Mouse (Mus musculus) kidney, embryonic 16.5 days (tissue): ENCODE data around the gene Actn4. TPM values are rescaled to one million over a fixed set of nuclear protein-coding genes. Genes with fewer than 3 reads are reported as not detected.

Source experiments
- ATAC-seq: fragments of 200-750 bp; cut with Nextera tagmentation; 2 replicates; pipeline ENCODE4 v1.8.0; 2017; ENCODE audit warnings: moderate TSS enrichment; ENCODE audit not compliant: low FRiP score, low TSS enrichment
- H3K27ac ChIP-seq: fragments of 300-500 bp; sonication (generic); 2 replicates; pipeline ENCODE4 v1.5.1; 2014; ENCODE audit warnings: low read length
- H3K27me3 ChIP-seq: fragments of 300-500 bp; sonication (generic); 2 replicates; pipeline ENCODE4 v1.6.1; 2014; ENCODE audit warnings: low read length, control low read depth, mixed read lengths; ENCODE audit not compliant: insufficient read depth
- H3K36me3 ChIP-seq: fragments of 300-500 bp; sonication (generic); 2 replicates; pipeline ENCODE4 v1.6.1; 2014; ENCODE audit warnings: low read length, control low read depth, mixed read lengths; ENCODE audit not compliant: insufficient read depth
- H3K4me1 ChIP-seq: fragments of 300-500 bp; sonication (generic); 2 replicates; pipeline ENCODE4 v1.6.1; 2014; ENCODE audit warnings: low read length, control low read depth, mixed read lengths; ENCODE audit not compliant: insufficient read depth
- H3K4me2 ChIP-seq: fragments of 300-500 bp; sonication (generic); replicated peaks from 2 replicates; pipeline ENCODE4 v1.6.1; 2014; ENCODE audit warnings: low read depth, low read length
- H3K4me3 ChIP-seq: fragments of 300-500 bp; sonication (generic); 2 replicates; pipeline ENCODE4 v1.5.1; 2014; ENCODE audit warnings: mild to moderate bottlenecking, low read length
- H3K9ac ChIP-seq: fragments of 300-500 bp; sonication (generic); replicated peaks from 2 replicates; pipeline ENCODE4 v1.6.1; 2014; ENCODE audit warnings: low read length
- H3K9me3 ChIP-seq: fragments of 300-500 bp; sonication (generic); 2 replicates; pipeline ENCODE4 v1.6.1; 2016; ENCODE audit warnings: low read length, control low read depth
- WGBS: fragments of 180-500 bp; shearing (Covaris S2); extraction: QIAGEN DNeasy Blood & Tissue Kit; methylation state at CpG from one replicate; pipeline ENCODE4 v1.1.7; 2014; 5-methylcytosine and 5-hydroxymethylcytosine counted together
- polyA plus RNA-seq: library from polyadenylated mRNA; unstranded; fragments of >200 nt; fragmentation: Nextera tagmentation; extraction: Ambion mirVana; gene quantifications from 2 replicates; pipeline ENCODE4 v1.2.1, GENCODE M21; 2015

Actn4 gene
- polyA plus RNA-seq, 1 experiment from 2014 or later = 374 TPM

GRCm38 (mm10) chr7:28943451-28944180, 18.5 kb downstream of the Actn4 start:
- H3K9ac ChIP-seq = 0 out of 2 replicates have a peak overlapping the region, but pooled peaks have one; percentile 36
- H3K4me3 ChIP-seq = no peak overlapping the region
- no peak for ATAC-seq
- H3K4me1 ChIP-seq = peaks cover 94% of the 10 kb centered on the region
- H3K36me3 ChIP-seq = 0 out of 2 replicates have a peak, but pooled peaks cover 6% of the 10 kb centered on the region
- peak overlapping the region; percentile 86 for H3K27ac ChIP-seq
- no peak overlapping the region for H3K4me2 ChIP-seq
- no peaks in the 10 kb centered on the region for H3K9me3 ChIP-seq
- H3K27me3 ChIP-seq = no peaks in the 10 kb centered on the region
- 50% methylated on average over 5 of the region's 5 CpGs for WGBS

GRCm38 (mm10) chr7:28941542-28941941, 20.6 kb downstream of the Actn4 start:
- peak overlapping the region; percentile 89 for H3K27ac ChIP-seq
- H3K9ac ChIP-seq = peak overlapping the region; percentile 39
- H3K4me2 ChIP-seq = no peak overlapping the region
- H3K4me3 ChIP-seq = no peak overlapping the region
- peaks cover 93% of the 10 kb centered on the region for H3K4me1 ChIP-seq
- no peaks in the 10 kb centered on the region for H3K9me3 ChIP-seq
- no peaks in the 10 kb centered on the region for H3K27me3 ChIP-seq
- ATAC-seq = no peak
- WGBS = 51% methylated on average over 4 of the region's 4 CpGs
- H3K36me3 ChIP-seq = 0 out of 2 replicates have a peak, but pooled peaks cover 6% of the 10 kb centered on the region

- Histone ChIP-seq H3K9ac (peak overlapping the region; percentile 39), H3K9me3 (no peaks in the 10 kb centered on the region), H3K4me1 (peaks cover 93% of the 10 kb centered on the region), H3K36me3 (0 out of 2 replicates have a peak, but pooled peaks cover 6% of the 10 kb centered on the region), H3K4me3 (no peak overlapping the region), H3K27ac (peak overlapping the region; percentile 89), H3K27me3 (no peaks in the 10 kb centered on the region), H3K4me2 (no peak overlapping the region)
- 56% methylated on average over 4 of the region's 4 CpGs for WGBS
- no peak for ATAC-seq
Measured at GRCm38 (mm10) chr7:28941129-28941528, 21.0 kb downstream of the Actn4 start.

GRCm38 (mm10) chr7:28939418-28940183, 22.5 kb downstream of the Actn4 start:
- 0 out of 2 replicates have a peak, but pooled peaks have one; percentile 46 for ATAC-seq
- H3K27me3 ChIP-seq = no peaks in the 10 kb centered on the region
- H3K4me3 ChIP-seq = no peak overlapping the region
- H3K4me2 ChIP-seq = no peak overlapping the region
- 0 out of 2 replicates have a peak, but pooled peaks cover 9% of the 10 kb centered on the region for H3K36me3 ChIP-seq
- no peaks in the 10 kb centered on the region for H3K9me3 ChIP-seq
- H3K4me1 ChIP-seq = peaks cover 85% of the 10 kb centered on the region
- 51% methylated on average over 7 of the region's 7 CpGs for WGBS
- 0 out of 2 replicates have a peak overlapping the region, but pooled peaks have one; percentile 3 for H3K9ac ChIP-seq
- H3K27ac ChIP-seq = peak overlapping the region; percentile 89

GRCm38 (mm10) chr7:28938654-28939053, 23.5 kb downstream of the Actn4 start:
- Histone ChIP-seq H3K4me2 (no peak overlapping the region), H3K9me3 (no peaks in the 10 kb centered on the region), H3K4me3 (no peak overlapping the region), H3K27ac (peak overlapping the region; percentile 89), H3K27me3 (no peaks in the 10 kb centered on the region), H3K4me1 (peaks cover 77% of the 10 kb centered on the region), H3K9ac (no peak overlapping the region), H3K36me3 (0 out of 2 replicates have a peak, but pooled peaks cover 13% of the 10 kb centered on the region)
- no peak for ATAC-seq
- 70% methylated on average over 4 of the region's 4 CpGs for WGBS

GRCm38 (mm10) chr7:28936787-28937186, 25.4 kb downstream of the Actn4 start:
- H3K4me2 ChIP-seq = no peak overlapping the region
- peak overlapping the region; percentile 79 for H3K27ac ChIP-seq
- H3K4me1 ChIP-seq = peaks cover 74% of the 10 kb centered on the region
- H3K9me3 ChIP-seq = no peaks in the 10 kb centered on the region
- no peak for ATAC-seq
- H3K9ac ChIP-seq = peak overlapping the region; percentile 31; the same call in 1 of the 2 replicates
- H3K27me3 ChIP-seq = no peaks in the 10 kb centered on the region
- H3K36me3 ChIP-seq = 0 out of 2 replicates have a peak, but pooled peaks cover 15% of the 10 kb centered on the region
- 43% methylated on average over 4 of the region's 4 CpGs for WGBS
- no peak overlapping the region for H3K4me3 ChIP-seq

- Histone ChIP-seq H3K27me3 (no peaks in the 10 kb centered on the region), H3K4me2 (no peak overlapping the region), H3K9me3 (no peaks in the 10 kb centered on the region), H3K36me3 (0 out of 2 replicates have a peak, but pooled peaks cover 8% of the 10 kb centered on the region), H3K27ac (no peak overlapping the region), H3K4me3 (no peak overlapping the region), H3K4me1 (peaks cover 74% of the 10 kb centered on the region), H3K9ac (no peak overlapping the region)
- 86% methylated on average over 2 of the region's 2 CpGs for WGBS
- ATAC-seq = no peak
Measured at GRCm38 (mm10) chr7:28933825-28934224, 28.3 kb downstream of the Actn4 start.

GRCm38 (mm10) chr7:28932421-28933041, 29.6 kb downstream of the Actn4 start:
- Histone ChIP-seq H3K27me3 (no peaks in the 10 kb centered on the region), H3K4me3 (no peak overlapping the region), H3K4me1 (peaks cover 67% of the 10 kb centered on the region), H3K9me3 (no peaks in the 10 kb centered on the region), H3K4me2 (no peak overlapping the region), H3K27ac (peak overlapping the region; percentile 95; the same call in 1 of the 2 replicates), H3K36me3 (0 out of 2 replicates have a peak, but pooled peaks cover 8% of the 10 kb centered on the region), H3K9ac (no peak overlapping the region)
- 68% methylated on average over 6 of the region's 6 CpGs for WGBS
- ATAC-seq = no peak

GRCm38 (mm10) chr7:28931695-28932039, 30.5 kb downstream of the Actn4 start:
- no peaks in the 10 kb centered on the region for H3K9me3 ChIP-seq
- ATAC-seq = peak; percentile 23
- no peak overlapping the region for H3K4me2 ChIP-seq
- H3K9ac ChIP-seq = peak overlapping the region; percentile 24; the same call in 1 of the 2 replicates
- H3K27ac ChIP-seq = peak overlapping the region; percentile 95
- H3K4me3 ChIP-seq = no peak overlapping the region
- 70% methylated on average over 4 of the region's 4 CpGs for WGBS
- H3K4me1 ChIP-seq = peaks cover 62% of the 10 kb centered on the region
- 0 out of 2 replicates have a peak, but pooled peaks cover 8% of the 10 kb centered on the region for H3K36me3 ChIP-seq
- no peaks in the 10 kb centered on the region for H3K27me3 ChIP-seq
